Mouse (Mus musculus) lung, postnatal 25 days (tissue): ENCODE results near the gene Nepro.
A peak's percentile ranks its signal among the peaks of the same experiment; 100 is the strongest.

Source experiments
- DNase-seq: peaks from one replicate; pipeline ENCODE4 v3.0.0; 2022; ENCODE audit warnings: low spot score

Gene Nepro

DNA sequence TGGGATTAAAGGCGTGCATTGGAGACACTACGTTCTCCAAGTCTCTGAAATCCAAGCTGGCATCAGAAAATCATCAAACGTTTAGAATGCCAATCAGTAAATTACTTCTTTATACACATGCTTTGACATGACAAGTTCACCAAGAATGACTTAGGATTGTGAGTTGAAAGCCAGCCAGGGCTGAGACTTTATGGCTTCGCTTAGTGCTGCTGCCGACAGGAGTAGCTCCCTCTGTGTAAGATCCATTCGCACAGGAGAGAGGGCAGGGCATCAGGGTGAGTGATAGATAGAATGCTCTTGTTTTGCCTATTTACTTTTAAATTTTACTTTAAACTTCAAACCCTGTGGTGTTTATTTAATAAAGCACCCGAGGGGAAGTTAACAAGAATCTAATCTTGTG is 43.4 kb downstream of the Nepro start:
- no peak for DNase-seq

DNA sequence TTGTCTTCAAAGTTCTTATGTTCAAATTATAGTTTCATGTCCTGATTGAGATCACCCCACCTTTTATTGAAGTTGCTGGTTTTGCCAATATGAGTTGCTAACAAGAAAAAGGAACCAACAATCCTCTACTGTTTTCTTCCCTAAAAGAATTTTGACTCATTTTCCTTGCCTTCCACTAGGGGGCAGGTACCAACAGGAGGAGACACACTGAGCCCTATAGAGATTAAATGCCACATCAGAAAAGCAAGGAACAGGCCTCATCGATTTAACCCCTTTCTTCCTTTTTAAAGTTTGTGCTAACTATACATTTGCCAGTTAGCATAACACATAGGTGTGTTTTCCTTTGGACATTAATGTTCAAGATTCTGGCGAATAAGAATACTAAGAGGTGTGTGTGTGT is 43.9 kb downstream of the Nepro start:
- peak; percentile 43 for DNase-seq

DNA sequence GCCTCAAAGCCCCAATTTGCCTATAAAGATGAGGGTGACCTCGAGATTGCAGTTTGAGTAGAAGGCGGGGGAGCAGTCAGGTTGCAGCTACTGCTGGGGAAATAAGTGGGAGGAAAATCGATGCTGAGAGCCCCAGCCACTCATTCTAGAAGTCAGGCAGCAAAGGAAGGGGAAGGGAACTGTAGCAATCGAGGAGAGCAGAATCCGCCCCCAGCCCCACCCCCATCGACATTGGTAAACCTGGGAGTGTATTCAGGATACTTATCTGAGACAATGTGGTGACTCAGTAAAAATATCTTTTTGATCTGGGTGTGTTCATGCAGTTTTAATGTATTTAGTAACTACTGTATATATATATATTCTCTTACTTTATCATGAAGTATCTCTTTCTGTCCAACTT is 48.5 kb downstream of the Nepro start:
- DNase-seq = no peak

DNA sequence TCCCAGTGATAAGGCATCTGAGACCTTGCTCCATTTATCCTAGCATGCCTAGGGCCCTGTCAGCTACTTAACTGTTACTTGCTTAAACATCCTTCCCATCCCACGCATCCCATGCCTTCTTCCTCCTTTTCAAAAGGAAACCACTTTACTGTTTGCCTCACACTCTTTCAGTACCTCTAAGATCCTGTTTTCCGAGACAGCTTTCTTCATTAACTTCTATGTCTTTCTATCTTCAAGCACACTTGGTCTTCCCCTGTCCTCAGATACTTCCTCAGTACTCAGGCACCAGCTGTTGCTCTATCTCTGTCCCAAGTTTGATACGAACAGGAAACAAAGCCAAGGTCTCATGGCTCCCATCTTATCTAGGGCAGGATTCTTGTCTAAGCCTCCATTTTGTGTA is 49.6 kb downstream of the Nepro start:
- peak; percentile 33 for DNase-seq

- no peak for DNase-seq
Observed at GRCm38 (mm10) chr16:44774201-44774600, 50.1 kb downstream of the Nepro start.

- peak; percentile 67 for DNase-seq
Observed at GRCm38 (mm10) chr16:44778538-44779147, 54.5 kb downstream of the Nepro start.

DNA sequence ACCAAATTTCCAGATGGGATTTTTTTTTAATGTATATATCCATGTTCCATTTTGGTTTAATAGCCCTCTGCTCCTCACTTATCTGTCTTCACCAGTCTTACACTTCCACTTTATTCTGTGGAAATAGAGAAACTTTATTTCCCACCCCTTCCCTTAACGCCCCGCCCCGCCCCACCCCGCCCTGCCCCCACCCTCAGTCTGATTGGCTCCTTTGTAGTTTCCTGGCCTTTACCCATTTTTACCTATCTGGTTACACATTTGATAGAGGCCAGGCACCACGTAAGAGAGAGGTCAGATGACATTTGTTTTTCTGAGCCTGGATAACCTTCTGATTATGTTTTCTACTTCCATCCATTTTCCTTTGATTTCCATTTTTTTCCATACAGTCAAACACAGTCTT is 55.4 kb downstream of the Nepro start:
- DNase-seq = no peak

DNA sequence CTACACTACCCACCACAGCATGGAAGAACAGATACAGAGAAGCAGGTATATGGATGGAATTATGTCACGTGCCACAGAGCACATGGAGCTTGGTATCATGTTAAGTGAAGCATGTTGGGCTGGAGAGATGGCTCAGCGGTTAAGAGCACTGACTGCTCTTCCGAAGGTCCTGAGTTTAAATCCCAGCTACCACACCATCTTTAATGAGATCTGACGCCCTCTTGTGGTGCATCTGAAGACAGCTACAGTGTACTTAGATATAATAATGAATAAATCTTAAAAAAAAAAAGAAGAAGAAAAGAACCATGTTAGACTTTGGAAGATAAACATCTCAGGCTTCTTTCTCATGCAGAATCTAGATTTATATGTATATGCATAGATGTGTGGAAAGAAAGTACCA is 56.6 kb downstream of the Nepro start:
- DNase-seq = no peak
